Mouse (Mus musculus): ENCODE measurements around the gene Serpinc1.

DNA sequence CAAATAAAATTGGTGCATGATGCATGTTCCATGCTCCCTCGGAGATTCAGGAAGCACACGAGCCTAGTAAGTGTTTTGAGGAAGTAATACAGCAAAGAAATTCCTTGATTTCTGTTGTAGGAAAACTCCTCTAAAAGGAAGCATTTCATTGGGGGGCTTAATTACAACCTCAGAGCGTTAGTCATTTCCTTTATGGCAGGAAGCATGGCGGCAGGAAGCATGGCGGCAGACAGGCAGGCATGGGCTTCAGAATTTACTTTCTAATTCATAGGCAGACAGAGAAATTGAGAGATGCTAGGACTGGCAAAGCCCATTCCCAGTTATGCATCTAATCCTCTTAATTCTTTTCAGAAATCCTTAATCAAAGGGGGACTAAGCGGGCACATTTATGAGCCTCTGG lies 15.5 kb downstream of the Serpinc1 start:
- TF ChIP-seq CTCF (IDR thresholded peaks at IDR 0.05; ENCODE audit: borderline replicate concordance, control insufficient read depth, extremely low read depth, insufficient read depth, low read length, poor library complexity), result no peak
- TF ChIP-seq POLR2A (IDR thresholded peaks at IDR 0.05; ENCODE audit: control insufficient read depth, extremely low read depth, insufficient read depth, low read length, poor library complexity), result no peak

All from thymus, adult 2 months (tissue).